Mouse (Mus musculus) C3H10T1/2 (cell line): Measurements from ENCODE around the gene Fam98a. TPM values are rescaled to one million over a fixed set of nuclear protein-coding genes. Genes with fewer than 3 reads are reported as not detected.

ENCODE experiments used
- polyA plus RNA-seq, 2 experiments: library from polyadenylated mRNA; unstranded; fragments of >200 nt; fragmentation: generic; extraction: Trizol; gene quantifications; one replicate each; pipeline ENCODE4 v1.2.1; 2012; ENCODE audit warnings: missing spikeins in 2 of 2

Fam98a gene
- polyA plus RNA-seq = 10 to 100 TPM in 1 of 2 experiments, 1 to 10 TPM in 1; 5.4 to 13.4 TPM

GRCm38 (mm10) chr17:75551512-75552400, at the start of gene Fam98a:
Fam98a (minus strand) TSS chr17:75551946.

Other genes starting within 250 kb of the Fam98a start
- gene Rasgrp3, start 116.0 kb downstream of the Fam98a start, polyA plus RNA-seq = under 1 TPM in 1 of 2 experiments, not detected in 1; 0.39 TPM